Mouse (Mus musculus): ENCODE measurements around the gene Col13a1.

- TF ChIP-seq POLR2A (IDR thresholded peaks at IDR 0.05; ENCODE audit: control insufficient read depth, low read depth, low read length), result no peak
- TF ChIP-seq CTCF (IDR thresholded peaks at IDR 0.05; ENCODE audit: control insufficient read depth, insufficient read depth, insufficient replicate concordance, low read depth, low read length), result no peak
These were observed 134.4 kb downstream of the Col13a1 start for GRCm38 (mm10) chr10:61844475-61844874.
